Mouse (Mus musculus) lung, adult 2 months (tissue): ENCODE measurements around the gene Rbms3. TPM values are rescaled to one million over a fixed set of nuclear protein-coding genes. Genes with fewer than 3 reads are reported as not detected.

Experiments used
- DNase-seq: peaks from one replicate; pipeline ENCODE4 v3.0.0; 2022
- H3K4me1 ChIP-seq: fragments of 200-500 bp; 2 replicates; pipeline ENCODE4 v1.6.1; 2011; ENCODE audit warnings: low read length; ENCODE audit not compliant: control insufficient read depth, insufficient read depth
- H3K4me3 ChIP-seq: fragments of 200-500 bp; replicated peaks from 2 replicates; pipeline ENCODE3; 2011; ENCODE audit warnings: low read depth, mild to moderate bottlenecking, control low read depth, low read length; ENCODE audit errors: extremely low read depth
- CTCF ChIP-seq: fragments of 200-500 bp; IDR thresholded peaks from 2 replicates; pipeline ENCODE4 v1.5.1; 2011; ENCODE audit warnings: mild to moderate bottlenecking, low read length, control low read depth; ENCODE audit not compliant: insufficient read depth
- POLR2A ChIP-seq: fragments of 200-500 bp; IDR thresholded peaks from 2 replicates; pipeline ENCODE4 v1.6.1; 2011; ENCODE audit warnings: low read depth, mild to moderate bottlenecking, control low read depth, low read length, borderline replicate concordance; ENCODE audit errors: extremely low read depth
- WGBS: fragments of 180-500 bp; shearing (Covaris S2); methylation state at CpG from one replicate; pipeline ENCODE4 v1.1.7; 2018; 5-methylcytosine and 5-hydroxymethylcytosine counted together
- polyA plus RNA-seq: library from polyadenylated mRNA; depleted of rRNA; stranded (reverse); fragments of >200 nt; gene quantifications from 2 replicates; pipeline ENCODE4 v1.2.3, GENCODE M21; 2012

Rbms3 gene
- polyA plus RNA-seq, 1 experiment = 35.8 TPM

DNA sequence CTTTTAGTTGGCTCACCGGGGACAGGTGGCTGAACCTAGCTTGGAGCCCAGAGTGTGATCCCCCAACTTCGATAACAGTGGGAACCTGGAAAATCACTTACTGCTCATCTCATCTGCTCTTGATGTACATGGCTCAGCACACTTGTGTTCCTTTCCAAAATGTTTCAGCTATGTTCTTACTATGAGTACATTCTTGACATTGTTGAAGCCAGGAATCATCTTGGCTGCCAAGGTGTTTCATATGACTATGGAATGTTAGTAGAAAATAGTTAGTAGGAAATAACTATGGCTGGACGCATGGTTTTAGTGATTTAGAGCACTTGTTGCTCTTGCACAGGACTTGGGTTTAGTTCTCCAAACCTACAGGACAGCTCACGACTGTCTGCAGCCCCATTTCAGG is 451.3 kb downstream of the Rbms3 start:
- Histone ChIP-seq H3K4me1 (peaks cover 2% of the 10 kb centered on the region; the same call in 1 of the 2 replicates), H3K4me3 (no peak overlapping the region)
- 73% methylated on average over 4 of the region's 4 CpGs for WGBS
- no peak for TF ChIP-seq CTCF
- no peak for TF ChIP-seq POLR2A
- DNase-seq = no peak

DNA sequence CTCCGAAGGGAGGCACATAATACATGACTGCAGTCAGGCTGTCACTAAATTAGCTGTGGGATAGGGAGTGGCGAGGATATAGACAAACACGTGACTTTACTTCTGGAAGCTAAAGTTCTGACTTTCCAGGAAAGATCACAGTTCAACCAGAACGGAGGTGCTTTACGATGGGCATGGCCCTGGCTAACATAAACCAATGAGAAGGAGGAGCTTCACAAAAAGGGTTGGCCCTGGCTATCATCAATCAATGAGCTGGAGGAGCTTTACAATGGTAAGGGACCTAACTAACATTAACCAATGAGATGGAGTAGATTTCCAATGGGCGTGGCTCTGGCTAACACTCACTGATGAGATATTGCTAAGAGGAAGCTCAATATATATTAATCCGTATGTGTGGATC is 457.2 kb downstream of the Rbms3 start:
- no peak for TF ChIP-seq CTCF
- no peak for TF ChIP-seq POLR2A
- no peak overlapping the region for H3K4me3 ChIP-seq
- no peak for DNase-seq
- 89% methylated on average over 7 of the region's 7 CpGs for WGBS
- H3K4me1 ChIP-seq = no peaks in the 10 kb centered on the region

DNA sequence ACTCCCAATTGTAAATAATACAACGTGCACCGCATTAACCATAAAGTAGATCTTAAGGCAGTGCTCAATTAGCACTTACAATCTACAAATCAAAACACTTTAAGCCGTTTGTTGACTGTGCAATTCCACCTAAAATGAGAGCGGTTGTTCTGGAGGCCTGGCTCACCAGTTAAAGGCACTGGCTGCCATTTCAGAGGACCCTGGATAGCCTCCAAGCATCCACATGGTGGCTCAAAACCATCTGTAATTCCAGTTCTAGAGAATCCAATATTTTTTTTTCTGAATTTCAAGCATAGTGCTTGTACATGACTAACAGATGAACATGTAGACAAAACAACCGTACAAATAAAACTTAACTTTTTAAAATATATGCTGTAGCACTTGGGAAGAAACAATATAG is 460.5 kb downstream of the Rbms3 start:
- no peak for TF ChIP-seq CTCF
- TF ChIP-seq POLR2A = no peak
- H3K4me1 ChIP-seq = no peaks in the 10 kb centered on the region
- no peak for DNase-seq
- H3K4me3 ChIP-seq = no peak overlapping the region
- whole genome bisulfite sequencing = 76% methylated on average over 5 of the region's 5 CpGs

DNA sequence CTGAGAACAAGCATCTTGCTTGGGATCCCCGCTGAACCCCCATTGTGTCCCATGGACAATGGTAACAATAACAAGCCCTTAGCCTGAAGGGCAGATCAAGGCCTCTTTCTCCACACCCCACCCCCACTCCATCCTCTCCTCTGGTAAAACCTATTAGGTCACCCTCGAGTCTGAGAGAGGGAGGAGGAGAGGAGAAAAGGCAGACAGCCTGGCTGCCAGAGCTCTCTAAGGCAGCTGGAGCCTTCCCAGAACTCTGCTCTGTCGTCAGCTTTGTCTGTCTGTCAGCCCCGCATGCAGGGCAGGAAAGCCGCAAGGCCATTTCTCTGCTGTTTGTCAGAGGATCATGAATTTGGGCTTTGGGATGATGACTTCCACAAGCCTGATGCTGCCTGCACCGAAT is 466.6 kb downstream of the Rbms3 start:
- TF ChIP-seq POLR2A (no peak), CTCF (no peak)
- H3K4me3 ChIP-seq = no peak overlapping the region
- WGBS = 50% methylated on average over 6 of the region's 6 CpGs
- H3K4me1 ChIP-seq = no peaks in the 10 kb centered on the region; the same call in 1 of the 2 replicates
- no peak for DNase-seq

DNA sequence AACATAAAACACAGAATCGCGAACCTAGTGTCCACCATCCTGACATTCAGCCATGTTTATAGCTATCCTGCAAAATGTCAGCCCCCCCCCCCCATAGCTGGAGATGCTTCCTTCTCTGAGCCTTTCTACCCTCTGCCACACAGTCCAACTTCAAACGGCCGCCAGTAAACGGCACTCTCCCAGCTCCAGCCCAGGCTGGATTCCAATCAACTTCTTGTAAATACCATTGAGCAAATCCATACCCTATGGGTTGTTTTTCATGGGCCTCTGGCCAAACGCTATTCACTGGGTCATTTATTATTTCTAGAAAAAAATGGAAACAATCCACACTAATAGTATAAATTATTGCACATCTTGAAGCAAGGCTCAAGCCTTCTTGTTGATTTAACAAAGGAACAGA is 468.6 kb downstream of the Rbms3 start:
- TF ChIP-seq POLR2A = no peak
- TF ChIP-seq CTCF = no peak
- WGBS = 54% methylated on average over 6 of the region's 6 CpGs

DNA sequence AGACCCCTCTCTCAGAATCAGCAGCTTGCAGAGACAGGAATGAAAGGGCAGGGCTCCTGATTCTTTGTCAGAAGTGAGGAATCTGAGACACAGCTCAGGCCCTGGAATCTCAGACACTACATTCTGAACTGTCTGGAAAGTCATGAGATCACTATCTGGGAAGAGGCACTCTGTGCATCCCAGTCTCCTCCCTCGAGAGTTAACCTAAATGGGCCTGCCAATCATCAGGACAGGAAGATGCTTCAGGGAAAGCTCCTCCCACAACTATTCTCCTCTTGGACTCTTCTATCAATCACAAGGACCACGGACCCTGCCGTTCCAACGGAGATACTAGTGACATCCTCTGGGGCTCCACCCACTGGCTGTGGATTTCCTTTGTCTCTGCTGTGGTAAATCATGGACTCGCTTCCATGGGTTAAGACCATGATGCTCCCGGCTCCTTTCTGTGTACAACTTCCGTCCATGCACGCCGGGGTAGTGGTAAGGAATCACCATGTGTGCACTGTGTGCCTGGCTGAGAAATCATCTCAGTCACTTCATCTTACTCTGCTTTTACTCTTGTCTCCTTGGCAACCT is 473.3 kb downstream of the Rbms3 start:
- WGBS = 58% methylated on average over 9 of the region's 9 CpGs
- DNase-seq = no peak
- no peak overlapping the region for H3K4me3 ChIP-seq
- TF ChIP-seq POLR2A (no peak), CTCF (no peak)
- peaks cover 3% of the 10 kb centered on the region; the same call in 1 of the 2 replicates for H3K4me1 ChIP-seq

More for the DNA sequence above, 468.6 kb downstream of the Rbms3 start:
- no peak for DNase-seq
- peaks cover 3% of the 10 kb centered on the region; the same call in 1 of the 2 replicates for H3K4me1 ChIP-seq
- H3K4me3 ChIP-seq = no peak overlapping the region

DNA sequence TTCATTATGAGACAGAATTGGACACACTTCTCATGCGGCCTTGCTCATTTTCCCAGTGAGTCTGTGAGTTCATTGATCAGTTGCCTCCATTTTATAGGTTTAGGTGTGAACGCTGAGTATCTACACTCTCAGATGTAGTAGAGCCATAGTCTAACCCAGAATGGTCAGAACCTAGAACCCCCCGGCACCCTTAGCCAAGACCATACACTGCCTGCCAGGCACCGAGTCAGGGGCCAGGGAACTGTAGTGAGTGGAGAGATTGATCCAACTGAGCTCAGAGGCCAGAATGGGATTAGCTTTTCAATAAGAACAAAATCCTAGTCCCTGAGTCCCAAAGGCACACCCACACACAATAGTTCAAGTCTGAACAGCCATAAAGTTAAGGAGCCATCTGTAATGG is 475.1 kb downstream of the Rbms3 start:
- TF ChIP-seq POLR2A (no peak), CTCF (no peak)
- H3K4me3 ChIP-seq = no peak overlapping the region
- H3K4me1 ChIP-seq = peaks cover 3% of the 10 kb centered on the region; the same call in 1 of the 2 replicates
- 90% methylated on average over 4 of the region's 4 CpGs for WGBS
- DNase-seq = no peak

DNA sequence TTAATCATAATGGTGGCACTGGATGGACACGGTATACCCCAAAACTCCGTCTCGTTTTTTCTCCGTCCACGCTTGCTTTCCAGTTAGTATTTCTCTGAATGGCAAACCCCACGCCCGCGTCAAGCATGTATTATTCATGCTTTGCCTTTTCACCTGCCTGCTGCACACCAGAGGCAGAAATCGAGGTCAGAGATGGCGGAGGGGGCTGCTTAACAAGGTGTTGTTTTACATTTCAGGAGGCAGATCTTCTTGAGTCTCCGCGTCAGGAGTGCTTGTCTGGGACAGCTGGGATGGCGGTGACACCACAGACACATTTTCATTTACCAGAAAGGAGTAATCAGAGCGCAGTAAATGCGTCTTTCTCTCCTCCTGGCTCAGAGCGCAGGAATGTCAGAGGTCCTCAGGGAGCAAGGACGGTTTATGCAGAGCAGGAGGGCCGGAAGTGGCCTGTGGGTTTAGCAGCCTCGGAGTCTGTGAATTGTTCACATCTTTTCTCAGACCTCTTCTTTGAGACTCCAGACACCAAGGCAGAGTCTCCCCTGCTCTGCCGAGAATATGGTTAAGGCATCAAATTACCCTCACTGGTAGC is 475.9 kb downstream of the Rbms3 start:
- 69% methylated on average over 20 of the region's 20 CpGs for WGBS
- Histone ChIP-seq H3K4me3 (no peak overlapping the region), H3K4me1 (peaks cover 3% of the 10 kb centered on the region; the same call in 1 of the 2 replicates)
- no peak for DNase-seq
- TF ChIP-seq CTCF = no peak
- TF ChIP-seq POLR2A = no peak

DNA sequence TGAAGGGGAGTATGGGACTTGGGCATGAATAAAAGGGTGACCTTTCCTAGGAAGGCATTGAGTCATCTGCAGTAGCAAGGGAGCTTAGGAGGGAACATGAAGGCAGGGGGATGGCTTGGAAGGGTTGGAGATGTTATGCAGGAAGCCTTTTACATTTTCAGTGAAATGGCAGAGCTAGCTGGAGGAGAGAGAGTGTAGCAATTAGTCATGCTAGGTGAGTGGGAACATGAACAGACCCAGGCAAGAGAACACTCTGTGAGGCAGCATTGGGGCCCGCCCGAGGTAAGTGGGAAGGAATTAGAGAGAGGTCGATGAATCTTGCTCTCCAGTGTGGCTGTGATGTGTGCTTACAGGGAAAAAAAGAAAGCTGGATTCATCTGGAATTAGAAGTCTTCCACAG is 477.8 kb downstream of the Rbms3 start:
- TF ChIP-seq CTCF = no peak
- TF ChIP-seq POLR2A = no peak
- no peak overlapping the region for H3K4me3 ChIP-seq
- H3K4me1 ChIP-seq = peaks cover 3% of the 10 kb centered on the region; the same call in 1 of the 2 replicates
- WGBS = 82% methylated on average over 3 of the region's 3 CpGs
- no peak for DNase-seq
